Mouse (Mus musculus) small intestine, adult 2 months (tissue): ENCODE results near the gene Ttll8. TPM values are rescaled to one million over a fixed set of nuclear protein-coding genes. Genes with fewer than 3 reads are reported as not detected.

Experiments used
- H3K27ac ChIP-seq: fragments of 200-500 bp; 2 replicates; pipeline ENCODE4 v1.5.1; 2012; ENCODE audit warnings: low read depth, low read length, control low read depth, inconsistent platforms; ENCODE audit not compliant: insufficient read depth
- H3K27me3 ChIP-seq: fragments of 200-500 bp; 2 replicates; pipeline ENCODE4 v1.6.1; 2012; ENCODE audit warnings: mild to moderate bottlenecking, moderate library complexity, low read length, inconsistent platforms; ENCODE audit not compliant: control insufficient read depth, insufficient read depth
- H3K36me3 ChIP-seq: fragments of 200-500 bp; 2 replicates; pipeline ENCODE4 v1.6.1; 2012; ENCODE audit warnings: mild to moderate bottlenecking, low read length, control low read depth, inconsistent platforms; ENCODE audit not compliant: control insufficient read depth, insufficient read depth
- H3K4me1 ChIP-seq: fragments of 200-500 bp; 2 replicates; pipeline ENCODE4 v1.6.1; 2012; ENCODE audit warnings: low read length, inconsistent platforms, mixed read lengths; ENCODE audit not compliant: control insufficient read depth, insufficient read depth, insufficient read length
- H3K4me3 ChIP-seq: fragments of 200-500 bp; 2 replicates; pipeline ENCODE4 v1.5.1; 2012; ENCODE audit warnings: low read depth, mild to moderate bottlenecking, control low read depth, inconsistent platforms, low read length, moderate library complexity
- CTCF ChIP-seq: fragments of 200-500 bp; IDR thresholded peaks from 2 replicates; pipeline ENCODE4 v1.5.1; 2012; ENCODE audit warnings: low read depth, mild to moderate bottlenecking, control low read depth, inconsistent platforms, low read length, moderate library complexity, mixed read lengths; ENCODE audit not compliant: insufficient replicate concordance, insufficient read length; ENCODE audit errors: extremely low read depth
- POLR2A ChIP-seq: fragments of 200-500 bp; IDR thresholded peaks from 2 replicates; pipeline ENCODE4 v1.6.1; 2012; ENCODE audit warnings: low read depth, mild to moderate bottlenecking, control low read depth, inconsistent platforms, low read length, moderate library complexity
- WGBS: fragments of 180-500 bp; shearing (Covaris S2); methylation state at CpG from one replicate; pipeline ENCODE4 v1.1.7; 2018; 5-methylcytosine and 5-hydroxymethylcytosine counted together
- polyA plus RNA-seq: library from polyadenylated mRNA; depleted of rRNA; stranded (reverse); fragments of >200 nt; gene quantifications from 2 replicates; pipeline ENCODE4 v1.2.3, GENCODE M21; 2012

The Ttll8 gene
- polyA plus RNA-seq, 1 experiment, result not detected

DNA sequence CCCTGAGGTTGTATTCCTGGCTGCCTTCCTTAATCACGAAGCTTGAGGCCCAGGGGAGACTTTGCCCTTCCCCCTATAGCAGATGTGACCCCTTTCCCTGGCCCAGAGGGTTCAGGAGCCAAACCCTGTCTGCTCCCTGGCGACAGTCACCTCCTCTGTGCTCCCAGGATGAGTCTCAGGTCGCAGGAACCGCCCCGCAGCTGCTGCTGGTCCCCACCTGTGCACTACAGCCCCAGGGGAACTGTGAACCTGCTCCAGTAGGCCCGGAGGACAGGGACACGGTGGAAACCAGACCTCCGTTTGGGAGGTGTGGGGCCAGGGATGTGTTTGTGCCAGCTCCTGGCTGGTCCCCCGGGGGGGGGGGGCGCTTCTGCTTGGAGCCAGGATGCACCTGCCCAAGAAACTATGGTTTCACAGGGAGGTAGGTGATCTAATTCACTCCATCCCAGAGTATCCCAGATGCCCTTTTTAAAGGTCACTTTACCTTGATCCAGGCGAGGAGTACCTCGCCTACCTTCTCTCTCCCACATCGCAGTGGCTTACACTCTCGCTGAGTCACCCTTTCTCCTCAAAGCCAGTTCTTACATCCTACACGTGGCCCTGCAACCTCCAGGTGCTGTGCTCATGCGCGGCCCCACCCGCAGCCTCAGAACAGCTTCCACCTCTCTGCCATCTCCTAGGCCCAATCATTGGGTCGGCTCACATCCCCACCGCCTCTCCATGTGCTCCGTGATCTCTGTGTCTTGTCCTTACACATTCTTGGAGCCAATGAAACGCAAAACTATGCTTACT, 72.8 kb downstream of the Ttll8 start:
- Histone ChIP-seq H3K4me1 (no peaks in the 10 kb centered on the region), H3K27ac (no peak overlapping the region), H3K36me3 (no peaks in the 10 kb centered on the region), H3K27me3 (no peaks in the 10 kb centered on the region), H3K4me3 (no peak overlapping the region)
- TF ChIP-seq CTCF (no peak), POLR2A (no peak)
- WGBS, result 53% methylated on average over 22 of the region's 22 CpGs

DNA sequence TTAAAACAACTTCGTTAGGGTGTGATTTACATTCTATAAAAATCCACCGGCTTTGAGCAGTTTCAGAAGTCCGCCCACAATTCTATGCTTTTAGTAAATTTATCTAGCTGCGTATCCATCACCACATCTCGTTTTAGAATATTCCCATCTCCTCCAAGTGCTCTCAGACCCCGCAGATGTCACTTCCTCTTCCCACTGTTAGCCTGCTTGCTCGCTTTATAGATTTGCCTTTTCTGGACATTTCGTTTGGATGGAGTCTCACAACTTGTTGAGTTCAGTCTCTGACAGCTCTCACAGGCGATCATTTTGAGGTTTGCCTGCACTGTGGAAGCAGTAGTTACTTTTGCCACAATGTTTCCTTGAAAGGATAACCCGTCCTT, 77.2 kb downstream of the Ttll8 start:
- H3K27me3 ChIP-seq, result no peaks in the 10 kb centered on the region
- no peak overlapping the region for H3K4me3 ChIP-seq
- H3K27ac ChIP-seq, result no peak overlapping the region
- TF ChIP-seq CTCF (no peak), POLR2A (no peak)
- H3K4me1 ChIP-seq, result peaks cover 2% of the 10 kb centered on the region; the same call in 1 of the 2 replicates
- WGBS, result 85% methylated on average over 10 of the region's 10 CpGs
- H3K36me3 ChIP-seq, result no peaks in the 10 kb centered on the region

DNA sequence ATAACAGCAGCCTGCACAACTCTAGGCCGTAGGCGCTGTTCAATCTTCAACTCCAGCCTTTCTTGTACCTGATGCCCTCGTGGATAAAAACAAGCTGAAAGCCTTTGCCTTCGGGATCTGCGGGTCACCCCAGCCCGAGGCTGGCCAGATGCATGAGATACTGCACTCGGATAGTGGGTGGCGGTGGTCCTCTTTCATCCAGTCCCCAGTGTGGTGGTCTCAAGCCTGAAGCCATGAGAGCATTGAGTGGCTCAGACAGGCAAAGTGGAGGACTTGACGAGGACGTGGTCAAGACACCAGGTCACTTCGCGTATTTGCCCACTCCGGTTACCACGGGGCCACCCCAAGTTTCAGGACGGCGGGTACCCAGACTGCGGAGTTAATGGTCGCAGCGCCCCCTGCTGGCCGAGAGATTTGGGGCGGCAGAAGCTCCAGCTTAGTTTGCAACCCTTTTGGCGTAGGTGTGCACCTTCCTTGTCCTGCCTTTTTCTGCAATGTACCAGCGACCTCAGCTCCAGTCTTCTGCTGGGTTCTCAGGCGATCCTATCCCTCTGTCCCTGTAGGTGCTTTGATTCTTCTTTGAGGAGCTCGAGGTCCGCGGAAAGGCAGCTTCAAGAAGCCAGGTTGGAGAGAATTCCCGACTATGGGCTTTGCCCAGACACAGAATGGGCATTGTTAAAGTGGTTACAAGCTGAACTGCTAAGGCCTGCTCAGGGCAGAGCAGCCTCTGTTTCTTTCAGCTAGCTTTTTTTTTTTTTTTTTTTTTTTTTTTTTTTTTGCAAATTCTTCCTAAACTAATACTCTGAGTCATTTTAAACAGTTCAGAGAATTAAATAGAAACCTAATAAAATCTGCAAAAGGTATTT, 77.8 kb downstream of the Ttll8 start:
- Histone ChIP-seq H3K4me3 (no peak overlapping the region), H3K27ac (no peak overlapping the region), H3K27me3 (no peaks in the 10 kb centered on the region), H3K36me3 (no peaks in the 10 kb centered on the region), H3K4me1 (peaks cover 7% of the 10 kb centered on the region; the same call in 1 of the 2 replicates)
- WGBS, result 12% methylated on average over 28 of the region's 28 CpGs
- TF ChIP-seq CTCF, result peak; percentile 88
- TF ChIP-seq POLR2A, result no peak

DNA sequence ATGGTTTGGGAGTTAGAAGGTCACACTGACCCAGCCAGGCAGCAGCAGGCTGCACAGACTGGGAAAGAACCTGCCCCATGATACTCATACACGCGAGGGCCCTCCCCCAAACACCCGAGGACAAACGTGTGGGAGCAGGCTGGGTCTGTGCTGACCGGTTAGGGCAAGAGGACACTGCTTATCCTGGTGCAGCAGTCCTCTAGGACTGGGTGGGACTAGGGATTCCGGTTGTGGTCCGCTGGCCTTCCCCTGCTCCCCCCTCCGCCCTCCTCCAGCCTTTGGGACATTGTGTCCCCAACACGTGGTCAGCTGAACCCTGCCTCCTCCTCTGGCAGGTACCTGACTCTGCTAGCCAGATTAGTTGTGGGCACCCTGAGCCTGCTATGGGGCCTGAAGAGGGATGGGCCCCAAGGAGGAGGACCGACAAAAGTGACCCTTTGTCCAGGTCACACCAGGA, 78.6 kb downstream of the Ttll8 start:
- TF ChIP-seq POLR2A (no peak), CTCF (no peak)
- WGBS, result 49% methylated on average over 10 of the region's 10 CpGs
- H3K27me3 ChIP-seq, result no peaks in the 10 kb centered on the region
- peaks cover 10% of the 10 kb centered on the region; the same call in 1 of the 2 replicates for H3K4me1 ChIP-seq
- no peaks in the 10 kb centered on the region for H3K36me3 ChIP-seq
- H3K27ac ChIP-seq, result no peak overlapping the region
- H3K4me3 ChIP-seq, result no peak overlapping the region

DNA sequence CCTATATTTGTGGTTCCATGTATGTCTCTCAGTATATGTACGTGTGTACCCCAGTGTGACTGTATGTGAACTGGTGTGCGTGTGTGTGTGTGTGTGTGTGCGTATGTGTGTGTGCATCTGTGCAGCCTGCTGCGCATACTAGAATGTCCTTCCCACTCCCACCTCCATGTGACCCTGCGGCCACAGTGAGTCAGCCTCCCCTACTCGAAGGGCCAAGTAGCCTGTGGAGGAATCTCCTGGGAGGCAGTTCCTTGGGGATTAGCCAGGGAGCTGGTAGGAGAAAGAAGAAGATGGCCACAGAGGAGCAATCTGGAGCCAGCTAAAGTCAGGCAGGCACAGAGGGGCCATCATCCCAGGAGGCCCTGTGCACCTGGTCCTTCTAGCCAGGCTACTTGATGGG, 79.7 kb downstream of the Ttll8 start:
- Histone ChIP-seq H3K27ac (no peak overlapping the region), H3K4me1 (peaks cover 14% of the 10 kb centered on the region; the same call in 1 of the 2 replicates), H3K27me3 (no peaks in the 10 kb centered on the region), H3K36me3 (no peaks in the 10 kb centered on the region), H3K4me3 (no peak overlapping the region)
- WGBS, result 90% methylated on average over 6 of the region's 6 CpGs
- no peak for TF ChIP-seq CTCF
- no peak for TF ChIP-seq POLR2A

DNA sequence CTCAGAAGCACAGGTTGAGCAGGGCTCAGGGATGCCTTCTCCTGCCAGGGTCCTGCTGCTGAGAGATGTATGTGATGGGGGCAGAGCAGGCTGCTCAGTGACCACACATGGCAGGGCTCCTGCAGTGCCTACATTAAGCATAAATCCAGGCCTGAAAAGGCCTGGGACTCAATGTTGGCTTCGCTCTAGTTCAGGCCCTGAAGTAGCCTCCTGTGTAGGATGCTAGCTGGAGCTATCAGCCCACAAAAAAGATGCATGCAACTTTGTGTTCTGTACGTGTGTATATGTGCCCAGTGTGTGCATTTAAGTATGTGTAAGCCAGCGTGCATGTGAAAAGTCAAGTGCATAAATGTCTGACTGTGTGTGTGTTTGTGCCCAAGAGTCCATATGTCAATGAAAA, 80.2 kb downstream of the Ttll8 start:
- 91% methylated on average over 3 of the region's 3 CpGs for WGBS
- Histone ChIP-seq H3K4me1 (peaks cover 14% of the 10 kb centered on the region; the same call in 1 of the 2 replicates), H3K27me3 (no peaks in the 10 kb centered on the region), H3K36me3 (no peaks in the 10 kb centered on the region), H3K27ac (no peak overlapping the region), H3K4me3 (no peak overlapping the region)
- TF ChIP-seq CTCF, result no peak
- no peak for TF ChIP-seq POLR2A
